Mouse (Mus musculus): Measurements from ENCODE around the gene Psma4. TPM values are rescaled to one million over a fixed set of nuclear protein-coding genes. Genes with fewer than 3 reads are reported as not detected.
"Not testable (repeated sequence)": the region's sequence is repeated elsewhere in the genome, so short reads cannot be mapped to it uniquely, and the experiment has no call there.

Gene Psma4
- polyA plus RNA-seq, 1 experiment from 2014 or later, result 251 TPM

DNA sequence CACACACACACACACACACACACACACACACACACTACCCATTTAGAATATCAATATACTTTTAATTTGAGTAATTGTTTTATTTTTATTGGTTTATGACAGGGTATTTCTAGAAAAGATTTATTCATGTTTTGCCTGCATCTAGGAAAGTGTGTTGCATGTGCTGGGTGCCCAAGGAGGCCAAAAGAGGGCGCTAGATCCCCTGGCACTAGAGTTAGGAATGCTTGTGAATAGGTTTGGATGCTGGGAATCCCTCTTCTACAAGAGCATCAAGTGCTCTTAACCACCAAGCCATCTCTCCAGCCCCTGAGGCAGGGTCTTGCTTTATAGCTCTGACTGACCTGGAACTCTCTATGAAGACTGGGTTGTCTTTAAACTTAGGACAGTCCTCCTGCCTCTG, 18.8 kb upstream of the Psma4 start:
- Histone ChIP-seq H3K36me3 (ENCODE audit: control insufficient read depth, insufficient read depth, low read length) (no peaks in the 10 kb centered on the region), H3K4me2 (ENCODE audit: low read length) (no peak overlapping the region), H3K4me1 (ENCODE audit: control insufficient read depth, insufficient read depth, low read length) (no peaks in the 10 kb centered on the region), H3K27me3 (ENCODE audit: control insufficient read depth, insufficient read depth, low read depth, low read length) (no peaks in the 10 kb centered on the region), H3K4me3 (ENCODE audit: low read depth, low read length) (no peak overlapping the region), H3K9me3 (replicated peaks; ENCODE audit: control insufficient read depth, low read length, poor library complexity, severe bottlenecking) (no peaks in the 10 kb centered on the region), H3K9ac (ENCODE audit: low read depth, low read length) (no peak overlapping the region), H3K27ac (ENCODE audit: low read length) (no peak overlapping the region)
- no peak for ATAC-seq
- WGBS, result 5% methylated on average over 1 of the region's 1 CpGs

DNA sequence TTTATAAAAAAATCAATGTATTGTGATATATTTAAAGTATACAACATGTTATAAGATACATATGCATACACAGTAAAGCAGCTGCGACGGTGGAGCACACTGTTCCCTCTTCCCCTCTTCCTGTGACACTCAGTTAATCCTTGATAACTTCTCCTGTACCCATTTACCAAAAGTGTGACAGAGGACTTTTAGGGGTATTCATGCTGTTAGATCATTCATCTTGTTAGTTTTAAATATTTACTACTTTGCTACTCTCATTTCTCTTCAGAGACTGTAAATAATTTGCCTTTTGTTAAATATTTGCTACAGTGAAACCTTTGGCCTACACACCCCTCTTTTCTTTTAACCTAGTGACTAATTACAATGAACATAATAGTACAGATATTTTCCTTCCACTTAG, 18.2 kb upstream of the Psma4 start:
- no peak for ATAC-seq
- H3K9me3 ChIP-seq (replicated peaks; ENCODE audit: control insufficient read depth, low read length, poor library complexity, severe bottlenecking), result no peaks in the 10 kb centered on the region
- WGBS, result 66% methylated on average over 2 of the region's 2 CpGs

DNA sequence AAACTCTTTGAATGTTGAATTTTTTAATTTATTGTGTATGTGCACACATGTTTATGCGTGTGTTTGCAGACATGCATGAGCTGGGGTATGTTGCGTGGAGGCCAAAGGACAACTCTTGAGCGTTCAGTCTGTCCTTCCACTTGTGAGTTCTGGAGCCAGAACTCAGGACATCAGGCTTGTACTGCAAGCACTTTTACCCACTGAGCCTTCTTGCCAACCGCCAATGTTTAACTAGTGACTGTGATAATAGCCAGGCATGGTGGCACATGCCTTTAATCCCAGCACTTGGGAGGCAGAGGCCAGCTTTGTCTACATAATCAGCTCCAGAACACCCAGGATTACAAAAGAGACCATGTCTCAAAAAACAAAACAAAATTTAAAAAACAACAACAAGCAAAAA, 8.5 kb upstream of the Psma4 start:
- 91% methylated on average over 4 of the region's 4 CpGs for WGBS
- Histone ChIP-seq H3K27ac (ENCODE audit: low read length) (no peak overlapping the region), H3K9me3 (replicated peaks; ENCODE audit: control insufficient read depth, low read length, poor library complexity, severe bottlenecking) (no peaks in the 10 kb centered on the region), H3K36me3 (ENCODE audit: control insufficient read depth, insufficient read depth, low read length) (no peaks in the 10 kb centered on the region), H3K4me2 (ENCODE audit: low read length) (no peak overlapping the region), H3K4me1 (ENCODE audit: control insufficient read depth, insufficient read depth, low read length) (no peaks in the 10 kb centered on the region), H3K27me3 (ENCODE audit: control insufficient read depth, insufficient read depth, low read depth, low read length) (no peaks in the 10 kb centered on the region), H3K9ac (ENCODE audit: low read depth, low read length) (no peak overlapping the region), H3K4me3 (ENCODE audit: low read depth, low read length) (no peak overlapping the region)
- ATAC-seq, result no peak

More for the DNA sequence above, 18.2 kb upstream of the Psma4 start:
- H3K27ac ChIP-seq (ENCODE audit: low read length), result no peak overlapping the region
- no peaks in the 10 kb centered on the region for H3K4me1 ChIP-seq (ENCODE audit: control insufficient read depth, insufficient read depth, low read length)
- H3K27me3 ChIP-seq (ENCODE audit: control insufficient read depth, insufficient read depth, low read depth, low read length), result no peaks in the 10 kb centered on the region
- H3K9ac ChIP-seq (ENCODE audit: low read depth, low read length), result no peak overlapping the region
- no peaks in the 10 kb centered on the region for H3K36me3 ChIP-seq (ENCODE audit: control insufficient read depth, insufficient read depth, low read length)
- H3K4me3 ChIP-seq (ENCODE audit: low read depth, low read length), result no peak overlapping the region
- H3K4me2 ChIP-seq (ENCODE audit: low read length), result no peak overlapping the region

DNA sequence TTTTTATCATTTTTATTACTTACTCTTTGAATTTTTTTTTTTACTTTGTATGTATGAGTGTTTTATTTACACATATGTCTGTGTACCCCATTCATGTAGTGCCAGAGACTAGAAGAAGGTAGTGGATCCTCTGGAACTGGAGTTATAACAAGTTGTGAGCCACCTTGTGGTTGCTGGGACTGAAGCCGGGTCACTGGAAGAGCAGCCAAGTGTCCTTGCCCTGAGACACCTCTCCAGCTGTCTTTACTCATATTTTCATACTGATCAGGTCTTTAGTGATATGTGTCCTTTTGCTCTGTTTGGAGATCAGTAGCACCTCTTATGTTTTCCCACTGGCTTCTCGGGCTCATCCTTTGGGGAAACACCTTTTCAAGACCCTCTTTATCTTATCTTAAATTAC, 6.1 kb upstream of the Psma4 start:
- Histone ChIP-seq H3K4me2 (ENCODE audit: low read length) (no peak overlapping the region), H3K9ac (ENCODE audit: low read depth, low read length) (no peak overlapping the region), H3K36me3 (ENCODE audit: control insufficient read depth, insufficient read depth, low read length) (no peaks in the 10 kb centered on the region), H3K9me3 (replicated peaks; ENCODE audit: control insufficient read depth, low read length, poor library complexity, severe bottlenecking) (no peaks in the 10 kb centered on the region), H3K27me3 (ENCODE audit: control insufficient read depth, insufficient read depth, low read depth, low read length) (no peaks in the 10 kb centered on the region), H3K4me1 (ENCODE audit: control insufficient read depth, insufficient read depth, low read length) (no peaks in the 10 kb centered on the region), H3K4me3 (ENCODE audit: low read depth, low read length) (no peak overlapping the region), H3K27ac (ENCODE audit: low read length) (no peak overlapping the region)
- ATAC-seq, result no peak
- 86% methylated on average over 2 of the region's 2 CpGs for WGBS

DNA sequence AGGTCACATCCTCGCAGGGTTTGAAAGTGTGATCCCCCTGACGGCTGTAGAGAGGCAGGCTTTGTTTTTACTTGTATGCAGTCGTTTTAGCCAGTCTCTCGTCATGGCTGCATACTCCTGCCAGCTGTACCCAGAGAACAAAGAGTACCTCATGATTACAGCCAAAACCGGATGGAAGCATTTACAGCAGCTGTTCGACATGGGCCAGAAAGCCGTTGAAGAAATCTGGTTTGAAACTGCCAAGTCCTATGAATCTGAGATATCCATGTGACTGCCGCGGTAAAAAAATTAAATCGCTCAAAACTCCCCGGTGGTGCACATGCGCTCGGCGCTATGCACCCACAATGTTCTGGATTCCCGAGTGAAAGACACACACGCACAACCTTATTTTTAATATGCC, 4.3 kb upstream of the Psma4 start:
- WGBS, result 81% methylated on average over 16 of the region's 16 CpGs
- Histone ChIP-seq H3K9me3 (replicated peaks; ENCODE audit: control insufficient read depth, low read length, poor library complexity, severe bottlenecking) (no peaks in the 10 kb centered on the region), H3K36me3 (ENCODE audit: control insufficient read depth, insufficient read depth, low read length) (no peaks in the 10 kb centered on the region)

DNA sequence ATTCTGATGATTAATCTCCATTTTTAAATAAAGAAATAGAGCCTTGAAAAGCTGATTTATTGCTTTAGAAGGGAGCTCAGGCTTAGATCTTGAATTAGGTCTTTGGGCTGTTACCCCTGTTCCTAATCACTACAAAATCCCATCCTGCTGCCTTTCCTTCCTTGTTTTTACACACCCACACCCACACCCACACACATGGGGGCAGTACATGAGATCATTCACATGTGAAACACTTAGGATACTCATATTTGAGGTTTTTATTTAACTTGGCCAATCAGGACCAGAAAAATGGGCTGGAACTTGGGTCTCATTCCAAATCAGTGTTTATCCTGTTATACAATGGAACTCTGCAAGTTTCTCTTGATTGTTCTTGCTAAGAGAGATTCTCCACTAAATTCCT, 1.1 kb upstream of the Psma4 start:
- Histone ChIP-seq H3K27ac (ENCODE audit: low read length) (no peak overlapping the region), H3K9me3 (replicated peaks; ENCODE audit: control insufficient read depth, low read length, poor library complexity, severe bottlenecking) (no peaks in the 10 kb centered on the region), H3K27me3 (ENCODE audit: control insufficient read depth, insufficient read depth, low read depth, low read length) (no peaks in the 10 kb centered on the region), H3K9ac (ENCODE audit: low read depth, low read length) (no peak overlapping the region), H3K4me2 (ENCODE audit: low read length) (no peak overlapping the region), H3K4me3 (ENCODE audit: low read depth, low read length) (no peak overlapping the region), H3K36me3 (ENCODE audit: control insufficient read depth, insufficient read depth, low read length) (peaks cover 3% of the 10 kb centered on the region; the same call in 1 of the 2 replicates), H3K4me1 (ENCODE audit: control insufficient read depth, insufficient read depth, low read length) (peaks cover 18% of the 10 kb centered on the region)
- no peak for ATAC-seq

More for the DNA sequence above, 4.3 kb upstream of the Psma4 start:
- Histone ChIP-seq H3K4me2 (ENCODE audit: low read length) (no peak overlapping the region), H3K27ac (ENCODE audit: low read length) (no peak overlapping the region), H3K27me3 (ENCODE audit: control insufficient read depth, insufficient read depth, low read depth, low read length) (no peaks in the 10 kb centered on the region), H3K4me3 (ENCODE audit: low read depth, low read length) (no peak overlapping the region), H3K4me1 (ENCODE audit: control insufficient read depth, insufficient read depth, low read length) (peaks cover 1% of the 10 kb centered on the region; the same call in 1 of the 2 replicates), H3K9ac (ENCODE audit: low read depth, low read length) (no peak overlapping the region)
- no peak for ATAC-seq

DNA sequence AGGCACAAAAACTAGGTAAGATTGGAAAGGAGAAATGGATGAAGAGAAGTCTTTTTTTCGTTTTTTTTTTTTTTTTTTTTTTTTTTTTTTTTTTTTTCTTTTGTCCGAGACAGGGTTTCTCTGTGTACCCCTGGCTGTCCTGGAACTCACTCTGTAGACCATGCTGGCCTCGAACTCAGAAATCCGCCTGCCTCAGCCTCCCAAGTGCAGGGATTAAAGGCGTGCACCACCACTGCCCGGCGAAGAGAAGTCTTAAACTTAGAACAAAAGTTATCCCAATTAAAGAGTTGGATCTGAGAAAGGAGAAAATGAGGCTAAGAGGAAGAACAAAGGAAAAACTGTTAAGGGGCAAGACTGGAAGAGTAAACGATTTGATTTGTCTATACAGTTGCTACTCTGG, 428 bp upstream of the Psma4 start:
- Histone ChIP-seq H3K27ac (ENCODE audit: low read length) (peak overlapping the region; percentile 95), H3K4me2 (ENCODE audit: low read length) (peak overlapping the region; percentile 70), H3K4me3 (ENCODE audit: low read depth, low read length) (peak overlapping the region; percentile 99), H3K4me1 (ENCODE audit: control insufficient read depth, insufficient read depth, low read length) (peaks cover 18% of the 10 kb centered on the region)
- ATAC-seq, result peak; percentile 54; the same call in 1 of the 2 replicates
- not testable (repeated sequence) for H3K9ac ChIP-seq (ENCODE audit: low read depth, low read length); H3K36me3 ChIP-seq (ENCODE audit: control insufficient read depth, insufficient read depth, low read length); H3K9me3 ChIP-seq (replicated peaks; ENCODE audit: control insufficient read depth, low read length, poor library complexity, severe bottlenecking); H3K27me3 ChIP-seq (ENCODE audit: control insufficient read depth, insufficient read depth, low read depth, low read length)
- 57% methylated on average over 8 of the region's 8 CpGs for WGBS

- peaks cover 16% of the 10 kb centered on the region for H3K36me3 ChIP-seq (ENCODE audit: control insufficient read depth, insufficient read depth, low read length)
- H3K27ac ChIP-seq (ENCODE audit: low read length), result no peak overlapping the region
- ATAC-seq, result no peak
- H3K27me3 ChIP-seq (ENCODE audit: control insufficient read depth, insufficient read depth, low read depth, low read length), result no peaks in the 10 kb centered on the region
- H3K4me1 ChIP-seq (ENCODE audit: control insufficient read depth, insufficient read depth, low read length), result no peaks in the 10 kb centered on the region
- H3K9ac ChIP-seq (ENCODE audit: low read depth, low read length), result no peak overlapping the region
- no peak overlapping the region for H3K4me2 ChIP-seq (ENCODE audit: low read length)
- WGBS, result 91% methylated on average over 4 of the region's 4 CpGs
- H3K9me3 ChIP-seq (replicated peaks; ENCODE audit: control insufficient read depth, low read length, poor library complexity, severe bottlenecking), result no peaks in the 10 kb centered on the region
- H3K4me3 ChIP-seq (ENCODE audit: low read depth, low read length), result no peak overlapping the region
Measured at GRCm38 (mm10) chr9:54961059-54961458, 10.5 kb downstream of the Psma4 start.

DNA sequence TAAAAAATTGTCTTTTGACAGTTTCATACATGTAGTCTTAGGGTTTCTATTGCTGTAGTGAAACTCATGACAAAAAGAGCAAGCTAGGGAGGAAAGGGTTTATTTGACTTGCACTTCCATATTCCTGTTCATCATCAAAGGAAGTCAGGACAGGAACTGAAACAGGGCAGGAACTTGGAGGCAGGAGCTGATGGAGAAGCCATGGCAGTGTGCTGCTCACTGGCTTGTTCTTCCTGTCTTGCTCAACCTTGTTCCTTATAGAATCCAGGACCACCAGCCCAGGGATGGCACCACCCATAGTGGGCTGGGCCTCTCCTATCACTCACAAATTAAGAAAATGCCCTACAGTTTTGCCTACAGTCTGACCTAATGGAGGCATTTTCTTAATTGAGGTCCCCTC, 13.1 kb downstream of the Psma4 start:
- peaks cover 4% of the 10 kb centered on the region for H3K36me3 ChIP-seq (ENCODE audit: control insufficient read depth, insufficient read depth, low read length)
- no peaks in the 10 kb centered on the region for H3K9me3 ChIP-seq (replicated peaks; ENCODE audit: control insufficient read depth, low read length, poor library complexity, severe bottlenecking)
- H3K9ac ChIP-seq (ENCODE audit: low read depth, low read length), result no peak overlapping the region
- no peak overlapping the region for H3K4me3 ChIP-seq (ENCODE audit: low read depth, low read length)
- no peak overlapping the region for H3K27ac ChIP-seq (ENCODE audit: low read length)
- ATAC-seq, result no peak
- no peaks in the 10 kb centered on the region for H3K27me3 ChIP-seq (ENCODE audit: control insufficient read depth, insufficient read depth, low read depth, low read length)
- H3K4me1 ChIP-seq (ENCODE audit: control insufficient read depth, insufficient read depth, low read length), result no peaks in the 10 kb centered on the region
- H3K4me2 ChIP-seq (ENCODE audit: low read length), result no peak overlapping the region

Data from midbrain, embryonic 16.5 days (tissue).